Mouse (Mus musculus) megakaryocyte, embryonic 14.5 days (primary cell): ENCODE data around the gene Ccng2.

Experiments used
- FLI1 ChIP-seq: IDR thresholded peaks from 2 replicates; pipeline ENCODE4 v1.6.1; 2012; ENCODE audit warnings: low read length, inconsistent platforms, mixed read lengths
- GATA1 ChIP-seq: IDR thresholded peaks from 3 replicates; pipeline ENCODE4 v1.6.1; 2012; ENCODE audit warnings: mixed read lengths, low read length, inconsistent platforms, borderline replicate concordance

DNA sequence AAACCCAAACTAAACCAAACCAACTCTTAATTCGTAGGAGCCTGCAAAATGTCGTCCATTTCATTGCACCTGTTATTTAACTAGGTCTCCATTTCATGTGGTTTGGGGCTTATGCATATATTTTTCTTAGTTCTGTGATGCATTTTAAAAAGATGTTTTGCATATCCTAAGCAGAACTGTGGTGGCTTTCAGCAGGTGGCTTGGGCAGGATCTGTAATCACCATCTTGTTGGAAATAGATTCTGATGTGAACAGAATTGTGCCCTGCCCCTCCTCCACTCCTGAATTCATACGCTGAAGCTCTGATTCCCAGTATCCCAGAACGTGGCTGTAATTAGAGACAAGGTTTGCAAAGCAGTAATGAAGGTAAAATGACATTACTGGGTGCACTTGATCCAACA lies 32.9 kb upstream of the Ccng2 start:
- TF ChIP-seq GATA1 (no peak), FLI1 (no peak)
